Mouse (Mus musculus): ENCODE results near the gene Srsf5.

GRCm38 (mm10) chr12:80993773-80994172 lies 48.5 kb downstream of the Srsf5 start:
- TF ChIP-seq CTCF (IDR thresholded peaks at IDR 0.05; ENCODE audit: extremely low read depth, insufficient read depth, insufficient read length, insufficient replicate concordance) (no peak), POLR2A (IDR thresholded peaks at IDR 0.05; ENCODE audit: low read depth, low read length) (no peak)

Measured in spleen, adult 2 months (tissue).